Mouse (Mus musculus): Measurements from ENCODE around the gene Smc1b.

The Smc1b gene

GRCm38 (mm10) chr15:85022211-85022610, 109.6 kb downstream of the Smc1b start:
- in situ Hi-C loops (cut with MboI): no loop called here

DNA sequence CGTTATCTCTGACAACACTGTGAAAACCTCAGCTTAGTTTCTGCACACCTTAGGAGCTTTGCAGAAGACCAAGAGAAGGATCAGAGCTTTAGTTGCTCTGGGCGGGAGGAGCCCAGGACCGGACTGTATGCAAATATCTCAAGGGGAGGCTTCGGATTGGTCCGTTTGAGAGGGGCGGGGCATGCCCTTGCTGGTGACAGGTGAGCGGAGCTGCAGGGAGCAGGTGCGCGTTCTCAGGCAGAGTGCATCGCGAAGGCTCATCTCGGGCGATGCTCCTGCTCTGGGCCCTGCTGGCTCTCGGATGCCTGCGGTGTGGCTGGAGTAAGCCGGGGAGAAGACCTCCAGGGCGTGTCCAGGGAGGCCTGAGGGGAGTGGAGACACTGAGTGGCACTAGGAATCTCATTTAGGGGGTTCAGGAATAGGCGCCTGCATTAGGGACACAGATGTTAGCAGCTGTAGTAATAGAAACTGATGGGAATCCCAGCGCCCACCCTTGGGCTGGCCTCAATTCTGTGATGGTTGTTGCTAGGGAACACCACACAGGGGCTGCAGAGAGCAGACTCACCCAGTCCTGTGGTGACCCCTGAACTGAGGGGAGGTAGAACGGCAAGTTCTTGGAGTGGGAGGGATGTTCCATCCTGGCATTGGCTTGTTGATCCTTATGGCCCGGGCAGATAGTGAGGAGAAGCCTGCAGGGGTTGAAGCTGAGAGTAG, 114.7 kb downstream of the Smc1b start, which contains the start of gene Upk3a:
Gene Upk3a, plus strand, starts transcription at position 191 of the 714 bp plus-strand sequence.
- in situ Hi-C loops (cut with MboI): no loop called here

DNA sequence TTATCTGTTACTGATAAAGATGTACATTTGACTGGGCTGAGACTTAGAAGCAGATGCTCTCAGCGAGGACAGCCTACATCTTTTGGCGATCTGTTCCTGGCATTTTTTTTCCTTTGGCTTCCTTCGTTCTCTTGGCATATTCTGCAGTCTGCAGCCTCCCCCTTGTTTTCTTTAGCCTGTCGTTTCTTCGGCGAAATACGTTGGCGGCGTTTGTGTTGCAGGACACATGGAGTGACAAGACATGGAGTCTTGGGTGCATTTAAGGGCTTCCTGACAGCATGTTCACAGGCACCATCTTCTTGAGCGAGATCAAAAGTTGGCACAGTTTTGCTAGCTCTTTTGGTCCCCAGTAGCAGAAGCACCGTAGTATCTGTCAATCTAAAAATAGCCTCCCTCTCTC, 116.0 kb downstream of the Smc1b start:
- in situ Hi-C loops (cut with MboI): no loop called here

Data from mature B cell (primary cell).